Mouse (Mus musculus) kidney, postnatal 0 days (tissue): ENCODE data around the gene Hoxd12. TPM values are rescaled to one million over a fixed set of nuclear protein-coding genes. Genes with fewer than 3 reads are reported as not detected.
A peak's percentile ranks its signal among the peaks of the same experiment; 100 is the strongest.

Experiments used
- ATAC-seq: fragments of 200-750 bp; cut with Nextera tagmentation; replicated peaks from 2 replicates; pipeline ENCODE4 v1.8.0; 2017; ENCODE audit warnings: low read depth, moderate number of reproducible peaks, moderate TSS enrichment, moderate library complexity; ENCODE audit not compliant: low FRiP score
- DNase-seq: peaks from one replicate; pipeline ENCODE4 v3.0.0-alpha.2; 2016; ENCODE audit warnings: low spot score
- H3K27ac ChIP-seq: fragments of 300-500 bp; sonication (generic); 2 replicates; pipeline ENCODE4 v1.5.1; 2014; ENCODE audit warnings: mild to moderate bottlenecking
- H3K27me3 ChIP-seq: fragments of 300-500 bp; sonication (generic); 2 replicates; pipeline ENCODE4 v1.6.1; 2014; ENCODE audit warnings: low read length, mixed read lengths; ENCODE audit not compliant: insufficient read depth
- H3K36me3 ChIP-seq: fragments of 300-500 bp; sonication (generic); 2 replicates; pipeline ENCODE4 v1.6.1; 2014; ENCODE audit warnings: low read length, mixed read lengths; ENCODE audit not compliant: insufficient read depth
- H3K4me1 ChIP-seq: fragments of 300-500 bp; sonication (generic); replicated peaks from 2 replicates; pipeline ENCODE4 v1.6.1; 2014; ENCODE audit warnings: antibody characterized with exemption, low read length, mixed read lengths; ENCODE audit not compliant: insufficient read depth
- H3K4me2 ChIP-seq: fragments of 300-500 bp; sonication (generic); 2 replicates; pipeline ENCODE4 v1.6.1; 2014; ENCODE audit warnings: mild to moderate bottlenecking, low read length, moderate library complexity, mixed read lengths
- H3K4me3 ChIP-seq: fragments of 300-500 bp; sonication (generic); replicated peaks from 2 replicates; pipeline ENCODE4 v1.5.1; 2014; ENCODE audit warnings: low read depth, low read length
- H3K9ac ChIP-seq: fragments of 300-500 bp; sonication (generic); 2 replicates; pipeline ENCODE4 v1.6.1; 2014; ENCODE audit warnings: low read depth, low read length
- H3K9me3 ChIP-seq: fragments of 300-500 bp; sonication (generic); replicated peaks from 2 replicates; pipeline ENCODE4 v1.6.1; 2016; ENCODE audit warnings: low read length, inconsistent platforms, mixed read lengths
- CTCF ChIP-seq: IDR thresholded peaks from 2 replicates; pipeline ENCODE4 v1.5.1; 2016; ENCODE audit warnings: antibody characterized with exemption, low read depth, mild to moderate bottlenecking, moderate library complexity
- WGBS: fragments of 180-500 bp; shearing (Covaris S2); extraction: QIAGEN DNeasy Blood & Tissue Kit; methylation state at CpG from one replicate; pipeline ENCODE4 v1.1.7; 2014; 5-methylcytosine and 5-hydroxymethylcytosine counted together
- polyA plus RNA-seq: library from polyadenylated mRNA; unstranded; fragments of >200 nt; fragmentation: Nextera tagmentation; extraction: Ambion mirVana; gene quantifications from 2 replicates; pipeline ENCODE4 v1.2.1, GENCODE M21; 2015

The Hoxd12 gene
- polyA plus RNA-seq, 1 experiment from 2014 or later = 2.8 TPM

DNA sequence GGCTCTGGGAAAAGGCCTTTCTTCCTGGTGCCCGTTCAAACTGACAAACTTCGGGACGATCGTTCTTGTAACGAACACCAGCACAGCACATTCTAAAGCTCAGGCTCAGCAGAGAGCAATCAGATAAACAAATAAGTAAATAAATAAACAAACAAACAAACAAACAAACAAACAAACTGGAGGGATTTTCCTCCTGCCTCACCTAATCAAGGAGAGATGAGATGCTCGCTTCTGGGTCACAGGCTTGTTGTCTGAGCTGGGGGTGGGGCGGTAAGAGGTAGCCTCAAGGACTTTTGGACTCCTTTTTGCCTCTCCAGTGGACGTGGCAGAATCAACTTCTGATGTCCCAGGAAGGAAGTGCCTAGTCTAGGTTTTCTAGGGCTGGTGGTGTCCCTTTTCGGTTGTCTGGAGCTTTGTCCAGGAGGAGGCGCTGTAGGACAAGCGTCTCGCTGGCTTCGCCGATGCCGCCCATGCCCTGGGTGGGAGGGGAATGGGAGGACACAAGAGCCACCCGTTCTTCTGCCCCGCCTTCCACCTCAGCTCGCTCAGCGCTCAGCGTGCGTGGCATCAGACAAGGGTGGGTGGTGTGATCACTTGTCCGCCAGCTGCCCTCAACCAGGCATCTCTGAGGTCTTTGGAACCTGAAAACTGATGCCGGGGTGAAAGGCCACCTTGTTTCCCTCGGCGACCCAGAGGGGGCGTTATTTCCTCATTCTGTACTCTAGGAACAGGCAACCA is 40.9 kb downstream of the Hoxd12 start:
- 4% methylated on average over 26 of the region's 26 CpGs for WGBS
- Histone ChIP-seq H3K9me3 (no peaks in the 10 kb centered on the region), H3K4me2 (peak overlapping the region; percentile 81), H3K4me1 (peaks cover 32% of the 10 kb centered on the region), H3K4me3 (peak overlapping the region; percentile 73), H3K9ac (0 out of 2 replicates have a peak overlapping the region, but pooled peaks have one; percentile 42), H3K27ac (peak overlapping the region; percentile 36; the same call in 1 of the 2 replicates), H3K27me3 (no peaks in the 10 kb centered on the region), H3K36me3 (no peaks in the 10 kb centered on the region)
- TF ChIP-seq CTCF = peak; percentile 98
- DNase-seq (peak; percentile 94), ATAC-seq (peak; percentile 77)

DNA sequence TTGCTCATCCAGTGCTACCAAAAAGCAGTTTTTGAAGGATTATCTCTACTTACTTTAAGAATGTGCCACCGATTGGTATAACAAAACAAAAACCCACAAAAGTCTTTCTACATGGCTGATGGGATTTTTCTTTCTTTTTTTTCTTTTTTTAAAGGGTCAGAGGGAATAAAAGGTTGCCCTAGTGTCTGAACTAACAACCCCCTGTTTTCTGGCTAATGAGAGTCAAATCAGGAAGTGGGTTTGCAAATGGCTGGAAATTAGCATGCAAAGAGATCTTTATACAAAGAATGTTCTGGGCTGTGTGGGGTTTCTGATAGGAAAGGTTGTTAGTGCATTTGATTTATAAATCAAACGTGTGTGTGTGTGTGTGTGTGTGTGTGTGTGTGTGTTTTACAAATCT is 45.6 kb downstream of the Hoxd12 start:
- no peaks in the 10 kb centered on the region for H3K27me3 ChIP-seq
- no peak overlapping the region for H3K4me3 ChIP-seq
- peaks cover 45% of the 10 kb centered on the region for H3K4me1 ChIP-seq
- no peak for TF ChIP-seq CTCF
- H3K4me2 ChIP-seq = no peak overlapping the region
- no peak for DNase-seq
- WGBS = 29% methylated on average over 2 of the region's 2 CpGs
- ATAC-seq = no peak
- no peaks in the 10 kb centered on the region for H3K9me3 ChIP-seq
- H3K27ac ChIP-seq = no peak overlapping the region
- H3K9ac ChIP-seq = no peak overlapping the region
- H3K36me3 ChIP-seq = no peaks in the 10 kb centered on the region

DNA sequence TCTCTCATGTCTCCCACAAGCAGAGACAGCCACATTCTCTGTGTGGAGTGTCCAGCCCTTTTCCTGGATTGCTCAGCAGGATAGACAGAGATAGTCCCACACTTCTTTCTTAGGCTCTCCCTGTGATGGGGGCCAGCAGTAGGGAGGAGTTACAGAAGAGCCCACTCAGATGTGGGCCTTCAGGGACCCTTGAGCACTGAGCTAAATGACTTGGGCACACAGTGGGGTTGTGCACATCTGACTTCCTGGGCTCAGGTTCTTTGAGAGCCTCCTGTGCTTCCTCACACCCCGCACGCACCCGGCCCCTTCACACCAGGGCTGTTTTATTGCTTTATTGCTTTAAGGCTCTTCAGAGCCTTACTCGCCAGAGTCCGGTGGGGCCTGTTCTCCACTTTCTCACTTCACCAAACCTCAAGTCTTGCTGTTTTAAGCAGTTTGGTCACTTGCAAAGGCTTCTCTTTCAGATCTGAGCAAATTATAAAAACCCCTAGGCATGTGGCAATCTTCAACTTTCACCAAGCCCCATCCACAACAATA is 46.2 kb downstream of the Hoxd12 start:
- ATAC-seq (no peak), DNase-seq (no peak)
- no peak for TF ChIP-seq CTCF
- Histone ChIP-seq H3K9ac (0 out of 2 replicates have a peak overlapping the region, but pooled peaks have one; percentile 27), H3K36me3 (no peaks in the 10 kb centered on the region), H3K4me1 (peaks cover 40% of the 10 kb centered on the region), H3K27me3 (no peaks in the 10 kb centered on the region), H3K27ac (peak overlapping the region; percentile 39; the same call in 1 of the 2 replicates), H3K9me3 (no peaks in the 10 kb centered on the region), H3K4me2 (peak overlapping the region; percentile 65), H3K4me3 (0 out of 2 replicates have a peak overlapping the region, but pooled peaks have one; percentile 8)
- 39% methylated on average over 5 of the region's 5 CpGs for WGBS

DNA sequence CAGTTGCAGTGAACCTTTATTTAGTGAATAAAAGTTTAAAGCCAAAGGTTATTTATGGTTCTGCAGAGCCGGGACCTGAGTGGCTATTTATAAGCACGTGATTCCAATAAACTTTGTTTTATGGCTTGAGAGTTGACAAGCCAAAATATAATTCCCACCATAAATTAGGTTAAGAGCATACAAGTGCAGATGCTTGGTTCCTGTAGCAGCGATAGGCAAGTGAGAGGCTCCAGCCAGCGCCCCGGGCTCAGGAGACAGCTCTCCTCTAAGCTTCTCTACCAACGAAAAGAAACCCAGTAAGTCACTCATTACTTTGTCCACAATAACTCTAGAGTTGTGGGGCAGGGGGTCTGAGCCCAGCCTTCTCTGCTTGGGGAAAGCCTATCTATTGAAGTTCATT is 47.1 kb downstream of the Hoxd12 start:
- Histone ChIP-seq H3K36me3 (no peaks in the 10 kb centered on the region), H3K9me3 (no peaks in the 10 kb centered on the region), H3K9ac (no peak overlapping the region), H3K4me1 (peaks cover 45% of the 10 kb centered on the region), H3K27me3 (no peaks in the 10 kb centered on the region), H3K27ac (peak overlapping the region; percentile 15; the same call in 1 of the 2 replicates), H3K4me3 (peak overlapping the region; percentile 8), H3K4me2 (peak overlapping the region; percentile 65)
- peak; percentile 90 for DNase-seq
- no peak for ATAC-seq
- no peak for TF ChIP-seq CTCF
- 11% methylated on average over 6 of the region's 6 CpGs for WGBS

DNA sequence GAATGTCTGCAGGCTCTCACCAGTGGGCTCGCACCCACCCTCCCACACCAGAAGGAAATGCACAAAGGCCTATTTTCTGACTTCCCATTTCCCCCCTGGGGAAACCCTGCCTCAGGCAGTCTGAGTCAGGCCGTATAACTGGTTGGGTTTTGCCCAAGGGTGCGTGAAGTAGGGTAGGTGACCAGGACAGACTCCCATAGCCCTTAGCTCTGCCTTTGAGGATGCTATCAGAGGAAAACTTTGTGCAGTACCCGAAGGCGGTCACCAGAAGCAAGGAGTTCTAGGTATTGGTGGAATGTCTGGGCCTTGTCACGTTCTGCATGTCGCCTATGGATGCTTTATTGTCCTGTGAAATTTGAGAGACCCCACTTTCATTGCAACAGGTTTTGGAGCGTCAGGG is 48.1 kb downstream of the Hoxd12 start:
- Histone ChIP-seq H3K9me3 (no peaks in the 10 kb centered on the region), H3K36me3 (no peaks in the 10 kb centered on the region), H3K4me1 (peaks cover 50% of the 10 kb centered on the region), H3K27ac (peak overlapping the region; percentile 63), H3K4me2 (peak overlapping the region; percentile 65), H3K27me3 (no peaks in the 10 kb centered on the region), H3K9ac (0 out of 2 replicates have a peak overlapping the region, but pooled peaks have one; percentile 35), H3K4me3 (peak overlapping the region; percentile 22)
- no peak for TF ChIP-seq CTCF
- DNase-seq = no peak
- WGBS = 46% methylated on average over 8 of the region's 8 CpGs
- ATAC-seq = no peak

DNA sequence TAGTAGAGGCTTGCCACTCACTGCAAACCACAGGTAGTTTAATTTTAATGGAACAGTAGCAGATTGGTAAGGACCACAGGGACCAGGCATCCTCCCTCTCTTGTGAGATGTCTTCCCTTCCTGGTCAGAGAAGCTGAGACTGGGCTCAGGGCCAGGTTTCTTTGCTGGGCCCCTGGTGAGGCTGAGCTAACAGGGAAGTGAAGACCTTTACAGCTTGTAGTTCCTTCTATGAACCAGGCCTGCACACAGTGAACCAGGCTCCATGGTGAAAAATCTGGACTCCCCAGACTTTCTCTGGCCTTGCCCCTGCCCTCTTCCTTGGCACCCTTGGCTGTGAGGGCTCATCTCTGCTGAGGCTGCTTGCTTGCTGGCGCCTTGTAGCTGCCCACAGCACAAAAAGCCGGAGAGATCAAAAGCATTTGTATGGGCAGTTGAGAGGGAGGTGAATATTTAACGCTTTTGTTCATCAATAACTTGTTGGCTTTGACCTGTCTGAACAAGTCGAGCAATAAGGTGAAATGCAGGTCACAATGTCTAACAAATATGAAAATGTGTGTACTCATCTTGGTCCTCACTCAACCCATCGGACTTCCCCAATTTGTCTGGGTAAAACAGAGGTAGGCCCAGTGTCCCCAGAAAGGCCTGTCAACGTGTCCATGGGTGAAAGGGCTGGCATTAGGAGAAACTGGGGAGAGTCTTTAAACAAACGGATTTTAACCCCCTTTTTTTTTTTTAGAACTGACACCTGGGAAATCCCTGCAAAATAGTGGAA is 49.6 kb downstream of the Hoxd12 start:
- 54% methylated on average over 7 of the region's 7 CpGs for WGBS
- Histone ChIP-seq H3K4me1 (peaks cover 46% of the 10 kb centered on the region), H3K36me3 (0 out of 2 replicates have a peak, but pooled peaks cover 4% of the 10 kb centered on the region), H3K9me3 (no peaks in the 10 kb centered on the region), H3K9ac (peak overlapping the region; percentile 49; the same call in 1 of the 2 replicates), H3K27ac (peak overlapping the region; percentile 63), H3K4me3 (peak overlapping the region; percentile 22; the same call in 1 of the 2 replicates), H3K27me3 (no peaks in the 10 kb centered on the region), H3K4me2 (peak overlapping the region; percentile 65)
- DNase-seq = no peak
- no peak for ATAC-seq
- TF ChIP-seq CTCF = no peak
